Mouse (Mus musculus) hindbrain, embryonic 10.5 days (tissue): ENCODE results near the gene Ints7. TPM values are rescaled to one million over a fixed set of nuclear protein-coding genes. Genes with fewer than 3 reads are reported as not detected.

ENCODE experiments used
- DNase-seq: peaks from one replicate; pipeline ENCODE4 v3.0.0-alpha.2; 2017; ENCODE audit warnings: low spot score
- H3K27ac ChIP-seq: fragments of 300-500 bp; sonication (generic); 2 replicates; pipeline ENCODE4 v1.5.1; 2016; ENCODE audit warnings: mild to moderate bottlenecking, moderate library complexity
- H3K27me3 ChIP-seq: fragments of 300-500 bp; sonication (generic); 2 replicates; pipeline ENCODE4 v1.6.1; 2016; ENCODE audit warnings: mild to moderate bottlenecking; ENCODE audit not compliant: poor library complexity, insufficient read depth, severe bottlenecking
- H3K36me3 ChIP-seq: fragments of 300-500 bp; sonication (generic); 2 replicates; pipeline ENCODE4 v1.6.1; 2016; ENCODE audit warnings: mild to moderate bottlenecking, moderate library complexity
- H3K4me1 ChIP-seq: fragments of 300-500 bp; sonication (generic); replicated peaks from 2 replicates; pipeline ENCODE4 v1.6.1; 2016; ENCODE audit warnings: mild to moderate bottlenecking
- H3K4me3 ChIP-seq: fragments of 300-500 bp; sonication (generic); 2 replicates; pipeline ENCODE4 v1.5.1; 2016; ENCODE audit warnings: mild to moderate bottlenecking, moderate library complexity
- H3K9me3 ChIP-seq: fragments of 300-500 bp; sonication (generic); 2 replicates; pipeline ENCODE4 v1.6.1; 2016; ENCODE audit warnings: mild to moderate bottlenecking, moderate library complexity
- WGBS: fragments of 180-500 bp; shearing (Covaris S2); methylation state at CpG from one replicate; pipeline ENCODE4 v1.1.7; 2016; 5-methylcytosine and 5-hydroxymethylcytosine counted together
- polyA plus RNA-seq: library from polyadenylated mRNA; unstranded; fragments of >200 nt; fragmentation: Nextera tagmentation; extraction: Ambion mirVana; gene quantifications from 2 replicates; pipeline ENCODE4 v1.2.1, GENCODE M21; 2016

The Ints7 gene
- polyA plus RNA-seq, 1 experiment from 2014 or later: 67.4 TPM

- Histone ChIP-seq H3K9me3 (no peaks in the 10 kb centered on the region), H3K36me3 (peaks cover 94% of the 10 kb centered on the region), H3K4me1 (no peaks in the 10 kb centered on the region), H3K4me3 (no peak overlapping the region), H3K27ac (no peak overlapping the region), H3K27me3 (no peaks in the 10 kb centered on the region)
- 94% methylated on average over 12 of the region's 12 CpGs for WGBS
- DNase-seq: no peak
These were observed 16.7 kb downstream of the Ints7 start for GRCm38 (mm10) chr1:191592016-191592720.

DNA sequence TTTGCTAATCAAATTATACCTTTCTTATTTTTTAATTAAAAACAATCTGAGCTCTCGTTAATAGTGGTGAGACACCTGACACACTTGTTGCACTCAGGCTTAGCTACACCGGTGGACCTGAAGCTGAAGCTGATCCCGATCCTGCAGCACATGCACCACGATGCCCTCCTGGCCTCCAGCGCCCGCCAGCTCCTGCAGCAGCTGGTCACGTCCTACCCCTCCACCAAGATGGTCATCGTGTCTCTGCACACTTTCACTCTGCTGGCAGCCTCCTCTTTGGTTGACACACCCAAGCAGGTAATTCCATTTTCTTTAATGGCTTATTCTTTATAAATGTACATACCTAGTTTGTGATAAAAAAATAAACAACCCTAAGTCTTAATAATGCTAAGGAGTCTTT lies 20.6 kb downstream of the Ints7 start:
- H3K27ac ChIP-seq: no peak overlapping the region
- H3K4me3 ChIP-seq: no peak overlapping the region
- peaks cover 90% of the 10 kb centered on the region for H3K36me3 ChIP-seq
- no peaks in the 10 kb centered on the region for H3K9me3 ChIP-seq
- DNase-seq: no peak
- no peaks in the 10 kb centered on the region for H3K27me3 ChIP-seq
- H3K4me1 ChIP-seq: no peaks in the 10 kb centered on the region
- 96% methylated on average over 8 of the region's 8 CpGs for WGBS

DNA sequence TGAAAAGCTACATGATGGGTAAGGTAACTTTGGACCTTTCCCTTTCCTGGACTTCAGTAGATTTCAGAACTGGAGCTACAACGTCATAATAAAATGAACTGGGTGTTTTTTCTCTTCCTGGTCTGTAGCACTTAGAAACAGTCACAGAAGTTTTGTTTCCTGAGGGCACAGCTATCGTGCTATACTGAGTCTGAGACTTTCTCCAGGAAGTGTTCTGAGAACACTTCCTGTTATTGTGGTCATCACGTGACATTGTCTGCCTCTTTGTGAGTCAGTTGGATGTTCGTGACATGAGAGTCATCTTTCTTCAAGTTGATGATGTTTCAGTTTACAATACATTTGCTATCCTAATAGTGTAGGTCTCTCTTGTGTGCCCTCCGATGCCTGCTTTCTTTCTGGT lies 23.8 kb downstream of the Ints7 start:
- H3K4me1 ChIP-seq: no peaks in the 10 kb centered on the region
- 88% methylated on average over 5 of the region's 5 CpGs for WGBS
- H3K4me3 ChIP-seq: no peak overlapping the region
- no peaks in the 10 kb centered on the region for H3K27me3 ChIP-seq
- H3K36me3 ChIP-seq: peaks cover 92% of the 10 kb centered on the region
- no peak overlapping the region for H3K27ac ChIP-seq
- no peaks in the 10 kb centered on the region for H3K9me3 ChIP-seq
- no peak for DNase-seq

DNA sequence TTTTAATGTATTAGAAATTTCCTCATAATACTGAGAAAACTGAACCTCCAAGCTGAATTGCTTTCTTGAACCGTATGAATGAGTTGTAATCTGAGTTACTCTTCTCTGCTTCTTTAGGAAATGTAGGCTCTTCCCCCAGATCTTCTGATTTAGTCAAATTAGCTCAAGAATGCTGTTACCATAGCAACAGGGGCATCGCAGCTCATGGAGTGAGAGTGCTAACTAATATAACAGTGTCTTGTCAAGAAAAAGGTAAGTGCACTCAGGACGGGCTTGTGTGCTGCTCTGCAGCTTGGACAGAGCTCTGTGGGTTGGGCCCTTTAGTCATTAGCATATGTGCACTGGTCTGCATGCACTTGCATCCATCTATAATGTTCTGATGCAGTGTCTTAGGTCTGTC lies 29.3 kb downstream of the Ints7 start:
- no peak overlapping the region for H3K4me3 ChIP-seq
- WGBS: 83% methylated on average over 3 of the region's 3 CpGs
- no peaks in the 10 kb centered on the region for H3K27me3 ChIP-seq
- no peaks in the 10 kb centered on the region for H3K9me3 ChIP-seq
- peaks cover 92% of the 10 kb centered on the region for H3K36me3 ChIP-seq
- no peaks in the 10 kb centered on the region for H3K4me1 ChIP-seq
- no peak for DNase-seq
- no peak overlapping the region for H3K27ac ChIP-seq

DNA sequence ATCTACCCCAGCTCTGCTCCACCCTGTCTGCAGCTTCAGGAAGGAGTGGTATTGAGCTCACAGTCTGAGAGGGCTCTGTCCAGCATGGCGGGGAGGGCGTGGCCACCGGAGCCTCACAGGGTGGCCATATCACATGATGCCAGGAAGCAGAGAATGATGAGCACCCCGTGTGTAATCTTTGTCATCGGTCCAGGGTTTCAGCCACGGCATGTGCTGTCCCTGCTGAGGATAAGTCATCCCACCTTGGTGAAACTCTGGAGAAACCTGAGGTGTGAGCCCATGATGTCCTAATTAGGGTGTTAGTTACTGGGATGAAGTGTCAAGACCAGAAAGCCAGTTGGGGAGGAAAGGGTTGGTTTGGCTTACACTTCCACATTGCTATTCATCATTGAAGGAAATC lies 33.6 kb downstream of the Ints7 start:
- H3K27ac ChIP-seq: no peak overlapping the region
- no peaks in the 10 kb centered on the region for H3K4me1 ChIP-seq
- no peak overlapping the region for H3K4me3 ChIP-seq
- H3K36me3 ChIP-seq: peaks cover 98% of the 10 kb centered on the region
- WGBS: 93% methylated on average over 6 of the region's 6 CpGs
- H3K9me3 ChIP-seq: no peaks in the 10 kb centered on the region
- no peaks in the 10 kb centered on the region for H3K27me3 ChIP-seq
- no peak for DNase-seq

- no peak for DNase-seq
- WGBS: 95% methylated on average over 1 of the region's 1 CpGs
- Histone ChIP-seq H3K9me3 (no peaks in the 10 kb centered on the region), H3K36me3 (peaks cover 98% of the 10 kb centered on the region), H3K4me1 (no peaks in the 10 kb centered on the region), H3K27ac (no peak overlapping the region), H3K4me3 (no peak overlapping the region), H3K27me3 (no peaks in the 10 kb centered on the region)
These were observed 34.1 kb downstream of the Ints7 start for GRCm38 (mm10) chr1:191609578-191609977.

DNA sequence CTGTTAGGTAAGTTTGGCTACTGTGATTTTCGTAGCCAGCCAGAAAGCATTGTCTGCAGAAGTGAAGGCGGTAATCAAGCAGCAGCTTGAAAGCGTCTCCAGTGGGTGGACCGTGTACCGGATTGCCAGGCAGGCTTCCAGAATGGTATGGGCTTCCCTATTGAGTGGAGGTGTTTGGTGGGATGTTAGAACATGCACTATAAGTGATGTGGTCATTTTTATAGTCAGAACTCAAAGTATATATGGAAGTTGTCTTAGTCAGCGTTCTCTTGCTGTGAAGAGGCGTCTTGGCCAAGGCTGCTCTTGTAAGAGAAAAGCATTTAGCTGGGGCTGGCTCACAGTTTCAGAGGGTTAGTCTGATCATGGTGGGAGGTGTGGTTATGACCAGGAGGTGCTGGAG lies 34.9 kb downstream of the Ints7 start:
- no peak overlapping the region for H3K4me3 ChIP-seq
- no peaks in the 10 kb centered on the region for H3K4me1 ChIP-seq
- H3K27ac ChIP-seq: no peak overlapping the region
- no peaks in the 10 kb centered on the region for H3K9me3 ChIP-seq
- no peaks in the 10 kb centered on the region for H3K27me3 ChIP-seq
- WGBS: 95% methylated on average over 7 of the region's 7 CpGs
- DNase-seq: no peak
- peaks cover 98% of the 10 kb centered on the region for H3K36me3 ChIP-seq

- DNase-seq: no peak
- no peaks in the 10 kb centered on the region for H3K27me3 ChIP-seq
- H3K4me1 ChIP-seq: no peaks in the 10 kb centered on the region
- H3K9me3 ChIP-seq: no peaks in the 10 kb centered on the region
- H3K27ac ChIP-seq: no peak overlapping the region
- peaks cover 98% of the 10 kb centered on the region for H3K36me3 ChIP-seq
- no peak overlapping the region for H3K4me3 ChIP-seq
- 91% methylated on average over 9 of the region's 9 CpGs for WGBS
These were observed 36.2 kb downstream of the Ints7 start for GRCm38 (mm10) chr1:191611686-191612085.

DNA sequence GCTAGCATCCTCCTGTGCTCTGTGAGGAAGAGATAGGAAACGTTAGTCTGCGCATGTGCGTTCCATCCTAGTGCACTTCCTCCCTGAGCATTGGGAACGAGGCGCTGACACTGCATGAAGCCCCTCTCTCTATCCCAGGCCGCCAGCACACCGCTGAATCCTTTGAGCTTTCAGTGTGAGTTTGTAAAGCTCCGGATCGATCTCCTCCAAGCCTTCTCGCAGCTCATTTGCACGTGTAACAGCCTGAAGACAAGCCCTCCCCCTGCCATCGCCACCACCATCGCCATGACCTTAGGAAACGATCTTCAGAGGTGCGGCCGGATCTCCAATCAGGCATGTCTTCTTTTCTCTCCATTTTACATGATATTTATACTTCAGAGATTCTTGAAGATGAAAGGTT lies 37.4 kb downstream of the Ints7 start:
- H3K27ac ChIP-seq: no peak overlapping the region
- no peaks in the 10 kb centered on the region for H3K9me3 ChIP-seq
- H3K4me1 ChIP-seq: no peaks in the 10 kb centered on the region
- no peak for DNase-seq
- H3K4me3 ChIP-seq: no peak overlapping the region
- H3K36me3 ChIP-seq: peaks cover 98% of the 10 kb centered on the region
- 87% methylated on average over 16 of the region's 16 CpGs for WGBS
- no peaks in the 10 kb centered on the region for H3K27me3 ChIP-seq

DNA sequence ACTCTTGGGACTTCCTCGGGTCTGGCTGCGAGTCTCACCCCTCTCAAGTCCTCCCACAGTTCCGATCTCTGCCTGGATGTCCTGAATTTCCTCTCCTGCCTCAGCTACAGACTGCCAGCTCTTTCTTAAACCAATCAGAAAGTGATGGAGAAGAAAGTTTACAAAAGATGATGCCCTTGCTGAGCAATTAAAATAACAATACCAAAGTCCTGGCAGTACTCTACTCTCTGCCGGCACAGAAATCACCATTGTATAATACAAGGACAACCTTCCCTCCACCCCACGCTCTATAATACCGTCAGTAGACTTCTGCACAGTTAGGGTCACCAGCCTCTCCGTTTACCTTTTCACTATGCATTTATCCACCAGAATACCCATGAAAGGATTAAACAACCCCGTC lies 40.8 kb downstream of the Ints7 start:
- H3K27ac ChIP-seq: no peak overlapping the region
- WGBS: 85% methylated on average over 8 of the region's 8 CpGs
- H3K36me3 ChIP-seq: peaks cover 100% of the 10 kb centered on the region
- DNase-seq: no peak
- H3K9me3 ChIP-seq: no peaks in the 10 kb centered on the region
- H3K27me3 ChIP-seq: no peaks in the 10 kb centered on the region
- no peak overlapping the region for H3K4me3 ChIP-seq
- no peaks in the 10 kb centered on the region for H3K4me1 ChIP-seq

DNA sequence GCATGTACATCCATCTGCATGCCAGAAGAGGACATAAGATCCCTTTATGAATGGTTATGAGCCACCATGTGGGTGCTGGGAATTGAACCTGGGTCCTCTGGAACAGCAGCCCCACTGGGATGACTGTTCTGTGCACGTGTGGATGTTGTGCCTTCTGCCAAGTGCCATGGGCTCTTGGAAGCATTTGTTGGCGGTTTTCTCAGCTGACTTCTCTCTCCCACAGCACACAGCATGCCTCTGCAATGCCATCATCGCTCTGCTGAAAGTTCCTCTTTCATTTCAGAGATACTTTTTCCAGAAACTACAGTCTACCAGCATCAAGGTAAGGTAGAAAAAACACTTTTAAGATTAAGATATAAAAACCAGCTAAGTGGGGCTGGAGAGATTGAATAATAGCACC lies 42.2 kb downstream of the Ints7 start:
- Histone ChIP-seq H3K4me3 (no peak overlapping the region), H3K27me3 (no peaks in the 10 kb centered on the region), H3K36me3 (peaks cover 99% of the 10 kb centered on the region), H3K9me3 (no peaks in the 10 kb centered on the region), H3K4me1 (no peaks in the 10 kb centered on the region), H3K27ac (no peak overlapping the region)
- no peak for DNase-seq
- 90% methylated on average over 3 of the region's 3 CpGs for WGBS

DNA sequence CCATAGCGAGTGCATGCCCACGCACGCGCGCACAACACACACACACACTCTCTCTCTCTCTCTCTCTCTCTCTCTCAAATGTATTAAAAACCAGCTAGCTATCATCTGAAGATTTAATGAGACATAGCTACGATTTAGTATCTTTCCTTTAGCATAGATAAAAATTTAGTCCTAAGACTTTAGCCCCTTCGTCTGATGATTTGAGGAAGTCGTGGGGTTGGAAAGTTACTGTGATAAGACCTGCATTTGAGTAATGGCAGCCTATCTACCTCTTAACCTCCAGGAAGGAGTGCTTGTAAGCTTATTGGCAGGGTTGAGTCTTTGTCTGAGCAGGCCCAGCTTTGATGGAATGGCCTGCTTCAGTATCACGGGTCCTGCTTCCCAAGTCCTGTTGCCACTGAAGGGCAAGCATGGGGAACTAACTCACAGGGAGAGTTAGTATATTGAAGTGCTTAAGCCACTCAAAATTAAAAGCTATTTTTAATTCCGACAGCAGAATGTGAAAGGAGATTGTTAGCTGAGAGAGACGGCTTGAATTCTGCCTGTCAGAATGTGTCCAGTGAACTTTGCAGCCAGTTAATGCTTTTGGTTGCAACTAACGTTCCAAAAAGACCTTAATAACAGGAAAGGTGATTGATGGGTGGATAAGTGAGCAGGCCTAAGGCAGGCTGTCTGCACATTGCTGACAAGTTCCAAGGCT lies 42.8 kb downstream of the Ints7 start:
- H3K9me3 ChIP-seq: no peaks in the 10 kb centered on the region

GRCm38 (mm10) chr1:191621096-191621495 lies 45.7 kb downstream of the Ints7 start:
- 93% methylated on average over 8 of the region's 8 CpGs for WGBS
- H3K36me3 ChIP-seq: peaks cover 79% of the 10 kb centered on the region
- peaks cover 8% of the 10 kb centered on the region for H3K4me1 ChIP-seq
- DNase-seq: no peak
- H3K4me3 ChIP-seq: no peak overlapping the region
- no peak overlapping the region for H3K27ac ChIP-seq
- no peaks in the 10 kb centered on the region for H3K27me3 ChIP-seq
- H3K9me3 ChIP-seq: no peaks in the 10 kb centered on the region

More for the DNA sequence above, 42.8 kb downstream of the Ints7 start:
- no peak overlapping the region for H3K4me3 ChIP-seq
- no peaks in the 10 kb centered on the region for H3K4me1 ChIP-seq
- 94% methylated on average over 12 of the region's 12 CpGs for WGBS
- no peaks in the 10 kb centered on the region for H3K27me3 ChIP-seq
- no peak for DNase-seq
- peaks cover 99% of the 10 kb centered on the region for H3K36me3 ChIP-seq
- H3K27ac ChIP-seq: no peak overlapping the region
